16 mouse cellular contexts compared by ENCODE assay signal in the genomic region with DNA sequence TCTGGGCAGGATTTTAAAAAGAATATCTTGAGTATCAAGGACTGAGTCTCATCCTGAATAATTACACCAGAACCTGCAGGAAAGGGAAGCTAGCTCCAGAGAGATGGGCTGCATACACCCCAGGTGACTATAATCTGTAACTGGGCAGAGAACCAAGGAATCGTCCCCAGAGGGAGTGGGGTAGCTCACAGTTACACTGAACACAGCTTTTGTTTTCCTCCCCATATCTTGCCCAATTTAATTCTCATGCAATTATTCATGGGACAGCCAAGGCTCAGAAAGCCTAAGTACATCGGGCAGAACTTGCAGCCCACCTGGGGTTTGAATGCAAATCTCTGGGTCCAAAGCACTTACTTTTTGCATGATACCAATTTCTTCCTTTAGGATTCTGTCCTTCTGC.
"Had no signal": no experiment of that assay in that cellular context is flagged by ENCODE, and none has a peak within 500 bp of the region (broad histone marks: within the 10 kb centered on the region; RNA-seq: fewer than 3 reads in every experiment).

No protein-coding gene starts in this region.

- H3K4me1 ChIP-seq: liver, embryonic 15.5 days had no signal

- H3K4me2 ChIP-seq: intestine, embryonic 15.5 days; limb, embryonic 12.5 days; liver, embryonic 15.5 days; midbrain, embryonic 12.5 days; neural tube, embryonic 15.5 days had no signal

- H3K9me3 ChIP-seq: intestine, embryonic 15.5 days; limb, embryonic 12.5 days; liver, embryonic 15.5 days; midbrain, embryonic 12.5 days; neural tube, embryonic 15.5 days had no signal

- H3K27me3 ChIP-seq: intestine, embryonic 15.5 days; limb, embryonic 12.5 days; liver, embryonic 15.5 days; midbrain, embryonic 12.5 days; neural tube, embryonic 15.5 days had no signal

- H3K27ac ChIP-seq: intestine, embryonic 15.5 days; layer of hippocampus, adult 2 months; liver, embryonic 15.5 days; midbrain, embryonic 12.5 days; neural tube, embryonic 15.5 days had no signal

- H3K36me3 ChIP-seq: intestine, embryonic 15.5 days; limb, embryonic 12.5 days; liver, embryonic 15.5 days; midbrain, embryonic 12.5 days; neural tube, embryonic 15.5 days had no signal

- DNase-seq: kidney, adult 18-20 months; kidney, postnatal 10 days; kidney, postnatal 4 days; lung, adult 2 months; lung, postnatal 4 days; right cerebral cortex, postnatal 4 days; spleen, adult 18-20 months; thymus, adult 18-20 months; thymus, postnatal 14 days had no signal

- ATAC-seq: intestine, embryonic 15.5 days; lung, postnatal 0 days had no signal

- H3K4me3 ChIP-seq: intestine, embryonic 15.5 days; layer of hippocampus, adult 2 months; limb, embryonic 12.5 days; liver, embryonic 15.5 days; midbrain, embryonic 12.5 days; neural tube, embryonic 15.5 days had no signal

- H3K9ac ChIP-seq: intestine, embryonic 15.5 days; limb, embryonic 12.5 days; liver, embryonic 15.5 days; midbrain, embryonic 12.5 days; neural tube, embryonic 15.5 days had no signal
